Mouse (Mus musculus) intestine, embryonic 15.5 days (tissue): ENCODE measurements around the gene Dpp6. TPM values are rescaled to one million over a fixed set of nuclear protein-coding genes. Genes with fewer than 3 reads are reported as not detected.

Experiments
- ATAC-seq: fragments of 200-750 bp; cut with Nextera tagmentation; 2 replicates; pipeline ENCODE4 v1.8.0; 2017; ENCODE audit warnings: moderate TSS enrichment, moderate library complexity
- H3K27ac ChIP-seq: fragments of 300-500 bp; sonication (generic); 2 replicates; pipeline ENCODE4 v1.5.1; 2015; ENCODE audit warnings: mild to moderate bottlenecking, inconsistent platforms
- H3K27me3 ChIP-seq: fragments of 300-500 bp; sonication (generic); replicated peaks from 2 replicates; pipeline ENCODE4 v1.6.1; 2015; ENCODE audit warnings: inconsistent platforms
- H3K36me3 ChIP-seq: fragments of 300-500 bp; sonication (generic); 2 replicates; pipeline ENCODE4 v1.6.1; 2015; ENCODE audit warnings: inconsistent platforms
- H3K4me1 ChIP-seq: fragments of 300-500 bp; sonication (generic); replicated peaks from 2 replicates; pipeline ENCODE4 v1.6.1; 2015; ENCODE audit warnings: inconsistent platforms
- H3K4me2 ChIP-seq: fragments of 300-500 bp; sonication (generic); replicated peaks from 2 replicates; pipeline ENCODE4 v1.6.1; 2015; ENCODE audit warnings: mild to moderate bottlenecking, inconsistent platforms
- H3K4me3 ChIP-seq: fragments of 300-500 bp; sonication (generic); replicated peaks from 2 replicates; pipeline ENCODE4 v1.5.1; 2015; ENCODE audit warnings: inconsistent platforms
- H3K9ac ChIP-seq: fragments of 300-500 bp; sonication (generic); 2 replicates; pipeline ENCODE4 v1.6.1; 2015; ENCODE audit warnings: inconsistent platforms
- H3K9me3 ChIP-seq: fragments of 300-500 bp; sonication (generic); 2 replicates; pipeline ENCODE4 v1.6.1; 2016; ENCODE audit warnings: inconsistent platforms
- WGBS: fragments of 180-500 bp; shearing (Covaris S2); methylation state at CpG from one replicate; pipeline ENCODE4 v1.1.7; 2015; 5-methylcytosine and 5-hydroxymethylcytosine counted together
- polyA plus RNA-seq: library from polyadenylated mRNA; unstranded; fragments of >200 nt; fragmentation: Nextera tagmentation; extraction: Ambion mirVana; gene quantifications from 2 replicates; pipeline ENCODE4 v1.2.1, GENCODE M21; 2015

The Dpp6 gene
- polyA plus RNA-seq, 1 experiment from 2014 or later, result 1.3 TPM

- Histone ChIP-seq H3K9ac (no peak overlapping the region), H3K9me3 (no peaks in the 10 kb centered on the region), H3K27ac (no peak overlapping the region), H3K4me1 (no peaks in the 10 kb centered on the region), H3K36me3 (no peaks in the 10 kb centered on the region), H3K4me3 (no peak overlapping the region), H3K4me2 (no peak overlapping the region), H3K27me3 (no peaks in the 10 kb centered on the region)
- 81% methylated on average over 4 of the region's 4 CpGs for WGBS
- no peak for ATAC-seq
These were observed 732.3 kb downstream of the Dpp6 start for GRCm38 (mm10) chr5:27549291-27549690.

GRCm38 (mm10) chr5:27565700-27566099 is 748.7 kb downstream of the Dpp6 start:
- H3K4me1 ChIP-seq, result no peaks in the 10 kb centered on the region
- H3K27me3 ChIP-seq, result no peaks in the 10 kb centered on the region
- ATAC-seq, result no peak
- H3K9me3 ChIP-seq, result no peaks in the 10 kb centered on the region
- H3K4me2 ChIP-seq, result no peak overlapping the region
- H3K4me3 ChIP-seq, result no peak overlapping the region
- H3K36me3 ChIP-seq, result no peaks in the 10 kb centered on the region
- 58% methylated on average over 7 of the region's 7 CpGs for WGBS
- no peak overlapping the region for H3K9ac ChIP-seq
- no peak overlapping the region for H3K27ac ChIP-seq

GRCm38 (mm10) chr5:27587970-27588758 is 771.2 kb downstream of the Dpp6 start:
- Histone ChIP-seq H3K9me3 (no peaks in the 10 kb centered on the region), H3K27me3 (no peaks in the 10 kb centered on the region), H3K4me1 (no peaks in the 10 kb centered on the region), H3K9ac (no peak overlapping the region), H3K27ac (no peak overlapping the region), H3K36me3 (no peaks in the 10 kb centered on the region), H3K4me2 (no peak overlapping the region), H3K4me3 (no peak overlapping the region)
- ATAC-seq, result no peak
- 62% methylated on average over 8 of the region's 8 CpGs for WGBS

- Histone ChIP-seq H3K27ac (no peak overlapping the region), H3K4me3 (no peak overlapping the region), H3K9ac (no peak overlapping the region), H3K36me3 (no peaks in the 10 kb centered on the region), H3K4me1 (no peaks in the 10 kb centered on the region), H3K9me3 (no peaks in the 10 kb centered on the region), H3K27me3 (no peaks in the 10 kb centered on the region), H3K4me2 (no peak overlapping the region)
- WGBS, result 76% methylated on average over 1 of the region's 1 CpGs
- ATAC-seq, result no peak
These were observed 787.1 kb downstream of the Dpp6 start for GRCm38 (mm10) chr5:27604132-27604531.

- H3K9ac ChIP-seq, result no peak overlapping the region
- H3K36me3 ChIP-seq, result no peaks in the 10 kb centered on the region
- no peak overlapping the region for H3K4me2 ChIP-seq
- no peaks in the 10 kb centered on the region for H3K9me3 ChIP-seq
- H3K27me3 ChIP-seq, result no peaks in the 10 kb centered on the region
- no peaks in the 10 kb centered on the region for H3K4me1 ChIP-seq
- WGBS, result 31% methylated on average over 7 of the region's 7 CpGs
- ATAC-seq, result no peak
- no peak overlapping the region for H3K4me3 ChIP-seq
- no peak overlapping the region for H3K27ac ChIP-seq
These were observed 798.8 kb downstream of the Dpp6 start for GRCm38 (mm10) chr5:27615769-27616168.

GRCm38 (mm10) chr5:27621811-27622210 is 804.8 kb downstream of the Dpp6 start:
- no peak overlapping the region for H3K27ac ChIP-seq
- H3K36me3 ChIP-seq, result no peaks in the 10 kb centered on the region
- H3K4me2 ChIP-seq, result no peak overlapping the region
- no peaks in the 10 kb centered on the region for H3K4me1 ChIP-seq
- no peak overlapping the region for H3K4me3 ChIP-seq
- H3K27me3 ChIP-seq, result no peaks in the 10 kb centered on the region
- H3K9ac ChIP-seq, result no peak overlapping the region
- H3K9me3 ChIP-seq, result no peaks in the 10 kb centered on the region
- no peak for ATAC-seq

- H3K27me3 ChIP-seq, result no peaks in the 10 kb centered on the region
- H3K4me1 ChIP-seq, result no peaks in the 10 kb centered on the region
- no peak overlapping the region for H3K9ac ChIP-seq
- WGBS, result 48% methylated on average over 1 of the region's 1 CpGs
- no peaks in the 10 kb centered on the region for H3K9me3 ChIP-seq
- H3K27ac ChIP-seq, result no peak overlapping the region
- no peaks in the 10 kb centered on the region for H3K36me3 ChIP-seq
- ATAC-seq, result no peak
- H3K4me2 ChIP-seq, result no peak overlapping the region
- H3K4me3 ChIP-seq, result no peak overlapping the region
These were observed 806.9 kb downstream of the Dpp6 start for GRCm38 (mm10) chr5:27623876-27624275.

- WGBS, result 76% methylated on average over 2 of the region's 2 CpGs
- Histone ChIP-seq H3K27me3 (no peaks in the 10 kb centered on the region), H3K9ac (no peak overlapping the region), H3K9me3 (no peaks in the 10 kb centered on the region), H3K36me3 (no peaks in the 10 kb centered on the region), H3K27ac (no peak overlapping the region), H3K4me3 (no peak overlapping the region), H3K4me1 (no peaks in the 10 kb centered on the region), H3K4me2 (no peak overlapping the region)
- no peak for ATAC-seq
These were observed 815.1 kb downstream of the Dpp6 start for GRCm38 (mm10) chr5:27632151-27632550.

GRCm38 (mm10) chr5:27635941-27636340 is 818.9 kb downstream of the Dpp6 start:
- Histone ChIP-seq H3K9me3 (no peaks in the 10 kb centered on the region), H3K27me3 (no peaks in the 10 kb centered on the region), H3K4me3 (no peak overlapping the region), H3K4me1 (no peaks in the 10 kb centered on the region), H3K9ac (no peak overlapping the region), H3K27ac (no peak overlapping the region), H3K36me3 (no peaks in the 10 kb centered on the region), H3K4me2 (no peak overlapping the region)
- WGBS, result 81% methylated on average over 2 of the region's 2 CpGs
- no peak for ATAC-seq

- Histone ChIP-seq H3K36me3 (no peaks in the 10 kb centered on the region), H3K4me1 (no peaks in the 10 kb centered on the region), H3K4me3 (no peak overlapping the region), H3K27me3 (no peaks in the 10 kb centered on the region), H3K27ac (no peak overlapping the region), H3K9me3 (no peaks in the 10 kb centered on the region), H3K9ac (no peak overlapping the region), H3K4me2 (no peak overlapping the region)
- WGBS, result 75% methylated on average over 1 of the region's 1 CpGs
- ATAC-seq, result no peak
These were observed 824.9 kb downstream of the Dpp6 start for GRCm38 (mm10) chr5:27641876-27642275.

GRCm38 (mm10) chr5:27651879-27652814 is 835.1 kb downstream of the Dpp6 start:
- no peaks in the 10 kb centered on the region for H3K27me3 ChIP-seq
- H3K9me3 ChIP-seq, result no peaks in the 10 kb centered on the region
- no peak overlapping the region for H3K4me2 ChIP-seq
- H3K4me3 ChIP-seq, result no peak overlapping the region
- H3K4me1 ChIP-seq, result no peaks in the 10 kb centered on the region
- H3K27ac ChIP-seq, result no peak overlapping the region
- H3K36me3 ChIP-seq, result no peaks in the 10 kb centered on the region
- WGBS, result 56% methylated on average over 8 of the region's 8 CpGs
- no peak overlapping the region for H3K9ac ChIP-seq
- no peak for ATAC-seq

GRCm38 (mm10) chr5:27656101-27656500 is 839.1 kb downstream of the Dpp6 start:
- Histone ChIP-seq H3K4me3 (no peak overlapping the region), H3K4me2 (no peak overlapping the region), H3K4me1 (peaks cover 4% of the 10 kb centered on the region; the same call in 1 of the 2 replicates), H3K27ac (no peak overlapping the region), H3K36me3 (no peaks in the 10 kb centered on the region), H3K9ac (no peak overlapping the region), H3K9me3 (no peaks in the 10 kb centered on the region), H3K27me3 (no peaks in the 10 kb centered on the region)
- 62% methylated on average over 6 of the region's 6 CpGs for WGBS
- ATAC-seq, result no peak
